Mouse (Mus musculus) neural tube, embryonic 14.5 days (tissue): ENCODE results near the gene Sephs1. TPM values are rescaled to one million over a fixed set of nuclear protein-coding genes. Genes with fewer than 3 reads are reported as not detected.
"Not testable (repeated sequence)": the region's sequence is repeated elsewhere in the genome, so short reads cannot be mapped to it uniquely, and the experiment has no call there.

Experiments
- ATAC-seq: fragments of 200-750 bp; cut with Nextera tagmentation; 2 replicates; pipeline ENCODE4 v1.8.0; 2017; ENCODE audit warnings: low read depth, mild to moderate bottlenecking, moderate TSS enrichment, moderate library complexity
- H3K27ac ChIP-seq: fragments of 300-500 bp; sonication (generic); 2 replicates; pipeline ENCODE4 v1.5.1; 2014; ENCODE audit warnings: low read depth, mild to moderate bottlenecking, control low read depth, low read length, moderate library complexity, mixed read lengths
- H3K27me3 ChIP-seq: fragments of 300-500 bp; sonication (generic); 2 replicates; pipeline ENCODE4 v1.6.1; 2014; ENCODE audit warnings: low read length; ENCODE audit not compliant: control insufficient read depth, insufficient read depth
- H3K36me3 ChIP-seq: fragments of 300-500 bp; sonication (generic); 2 replicates; pipeline ENCODE4 v1.6.1; 2014; ENCODE audit warnings: low read length, mixed read lengths; ENCODE audit not compliant: control insufficient read depth, insufficient read depth
- H3K4me1 ChIP-seq: fragments of 300-500 bp; sonication (generic); 2 replicates; pipeline ENCODE4 v1.6.1; 2014; ENCODE audit warnings: low read length; ENCODE audit not compliant: control insufficient read depth, insufficient read depth
- H3K4me2 ChIP-seq: fragments of 300-500 bp; sonication (generic); 2 replicates; pipeline ENCODE4 v1.6.1; 2014; ENCODE audit warnings: mild to moderate bottlenecking, low read depth, low read length, control low read depth
- H3K4me3 ChIP-seq: fragments of 300-500 bp; sonication (generic); 2 replicates; pipeline ENCODE4 v1.5.1; 2014; ENCODE audit warnings: low read depth, low read length, control low read depth, mixed read lengths
- H3K9ac ChIP-seq: fragments of 300-500 bp; sonication (generic); replicated peaks from 2 replicates; pipeline ENCODE4 v1.6.1; 2014; ENCODE audit warnings: low read depth, mild to moderate bottlenecking, control low read depth, low read length, mixed read lengths
- H3K9me3 ChIP-seq: fragments of 300-500 bp; sonication (generic); 2 replicates; pipeline ENCODE4 v1.6.1; 2016; ENCODE audit warnings: low read length; ENCODE audit not compliant: control insufficient read depth
- WGBS: fragments of 180-500 bp; shearing (Covaris S2); extraction: QIAGEN DNeasy Blood & Tissue Kit; methylation state at CpG from one replicate; pipeline ENCODE4 v1.1.7; 2014; 5-methylcytosine and 5-hydroxymethylcytosine counted together
- polyA plus RNA-seq: library from polyadenylated mRNA; unstranded; fragments of >200 nt; fragmentation: Nextera tagmentation; extraction: Ambion mirVana; gene quantifications from 2 replicates; pipeline ENCODE4 v1.2.1, GENCODE M21; 2014

Sephs1 gene
- polyA plus RNA-seq, 1 experiment from 2014 or later: 55.0 TPM

- 92% methylated on average over 7 of the region's 7 CpGs for WGBS
- Histone ChIP-seq H3K4me1 (no peaks in the 10 kb centered on the region), H3K4me2 (no peak overlapping the region), H3K9me3 (no peaks in the 10 kb centered on the region), H3K4me3 (no peak overlapping the region), H3K36me3 (peaks cover 5% of the 10 kb centered on the region; the same call in 1 of the 2 replicates), H3K27ac (no peak overlapping the region), H3K9ac (no peak overlapping the region), H3K27me3 (no peaks in the 10 kb centered on the region)
- ATAC-seq: no peak
Measured at GRCm38 (mm10) chr2:4937931-4938330, 56.6 kb downstream of the Sephs1 start.

- peaks cover 5% of the 10 kb centered on the region; the same call in 1 of the 2 replicates for H3K36me3 ChIP-seq
- H3K27me3 ChIP-seq: no peaks in the 10 kb centered on the region
- no peak overlapping the region for H3K4me2 ChIP-seq
- no peak for ATAC-seq
- H3K9me3 ChIP-seq: no peaks in the 10 kb centered on the region
- WGBS: 89% methylated on average over 11 of the region's 11 CpGs
- H3K9ac ChIP-seq: no peak overlapping the region
- H3K4me3 ChIP-seq: no peak overlapping the region
- no peak overlapping the region for H3K27ac ChIP-seq
- H3K4me1 ChIP-seq: no peaks in the 10 kb centered on the region
Measured at GRCm38 (mm10) chr2:4940861-4941260, 59.5 kb downstream of the Sephs1 start.

GRCm38 (mm10) chr2:4949691-4950090, 68.3 kb downstream of the Sephs1 start:
- not testable (repeated sequence) for H3K4me3 ChIP-seq, ATAC-seq, H3K27ac ChIP-seq, H3K9ac ChIP-seq, H3K4me2 ChIP-seq, H3K27me3 ChIP-seq, H3K9me3 ChIP-seq, H3K36me3 ChIP-seq, H3K4me1 ChIP-seq
- 94% methylated on average over 8 of the region's 8 CpGs for WGBS

DNA sequence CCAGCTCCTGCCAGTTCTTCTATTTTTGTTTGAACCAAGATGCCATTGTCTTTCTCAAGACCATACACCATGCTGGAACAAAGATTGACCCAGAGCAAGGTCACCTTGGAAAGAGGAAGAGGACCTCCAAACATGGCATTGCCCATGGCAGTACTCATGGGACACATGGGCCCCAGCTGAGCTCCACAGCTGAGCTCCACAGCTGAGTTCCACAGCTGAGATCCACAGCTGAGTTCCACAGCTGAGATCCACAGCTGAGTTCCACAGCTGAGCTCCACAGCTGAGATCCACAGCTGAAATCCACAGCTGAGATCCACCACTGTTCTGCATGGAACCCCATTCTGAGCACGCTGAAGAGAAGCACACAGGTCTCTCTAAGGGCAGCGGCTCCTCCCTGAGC, 69.6 kb downstream of the Sephs1 start:
- Histone ChIP-seq H3K9me3 (no peaks in the 10 kb centered on the region), H3K36me3 (no peaks in the 10 kb centered on the region), H3K9ac (no peak overlapping the region), H3K27me3 (no peaks in the 10 kb centered on the region), H3K4me1 (no peaks in the 10 kb centered on the region), H3K4me2 (no peak overlapping the region), H3K4me3 (no peak overlapping the region), H3K27ac (no peak overlapping the region)
- no peak for ATAC-seq
- whole genome bisulfite sequencing: 92% methylated on average over 2 of the region's 2 CpGs

DNA sequence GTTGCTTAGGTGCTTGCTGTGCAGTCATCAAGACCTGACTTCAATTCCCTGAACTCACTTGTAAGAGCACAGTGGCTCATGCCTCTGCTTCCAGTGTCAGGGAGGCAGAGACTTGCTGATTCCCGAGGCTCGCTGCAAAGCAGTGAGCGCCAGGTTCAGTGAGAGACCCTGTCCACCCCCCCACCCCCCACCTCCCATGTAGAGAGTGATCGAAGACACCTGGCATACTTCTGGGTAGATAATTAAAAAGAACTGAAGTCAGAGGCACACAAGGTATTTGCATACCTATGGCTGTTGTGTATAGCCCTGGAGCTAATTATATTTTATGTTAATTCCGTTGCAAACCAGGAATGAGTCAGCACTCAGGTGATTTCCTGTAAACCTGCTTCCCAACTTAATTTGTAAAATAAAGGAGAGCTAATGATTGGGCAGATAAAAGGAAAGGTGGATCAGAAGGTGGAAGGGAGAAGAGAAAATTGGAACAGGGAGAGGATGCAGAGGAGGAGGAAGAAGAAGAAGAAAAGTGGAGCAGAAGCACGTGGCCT, 72.9 kb downstream of the Sephs1 start:
- Histone ChIP-seq H3K4me2 (no peak overlapping the region), H3K9me3 (no peaks in the 10 kb centered on the region), H3K27ac (no peak overlapping the region), H3K27me3 (no peaks in the 10 kb centered on the region), H3K4me1 (no peaks in the 10 kb centered on the region), H3K4me3 (no peak overlapping the region), H3K36me3 (no peaks in the 10 kb centered on the region), H3K9ac (no peak overlapping the region)
- ATAC-seq: no peak
- 83% methylated on average over 6 of the region's 6 CpGs for WGBS

- H3K27me3 ChIP-seq: no peaks in the 10 kb centered on the region
- no peak overlapping the region for H3K4me2 ChIP-seq
- no peaks in the 10 kb centered on the region for H3K4me1 ChIP-seq
- H3K36me3 ChIP-seq: no peaks in the 10 kb centered on the region
- WGBS: 91% methylated on average over 12 of the region's 12 CpGs
- H3K4me3 ChIP-seq: no peak overlapping the region
- no peak overlapping the region for H3K9ac ChIP-seq
- H3K27ac ChIP-seq: no peak overlapping the region
- no peaks in the 10 kb centered on the region for H3K9me3 ChIP-seq
- ATAC-seq: no peak
Measured at GRCm38 (mm10) chr2:4958039-4958438, 76.7 kb downstream of the Sephs1 start.

Other genes with a start within 250 kb of the Sephs1 start
- 46.3 and 49.9 TPM in 2 replicates for gene Prpf18, start 229.5 kb upstream of the Sephs1 start, polyA plus RNA-seq
- gene Bend7, start 163.7 kb upstream of the Sephs1 start, polyA plus RNA-seq: 8.7 and 9.0 TPM in 2 replicates
- 75.7 and 90.7 TPM in 2 replicates for gene Phyh, start 37.5 kb downstream of the Sephs1 start, polyA plus RNA-seq
- not detected in 2 replicates for gene Ucma, start 94.6 kb downstream of the Sephs1 start, polyA plus RNA-seq
- 1.8 and 3.5 TPM in 2 replicates for gene Mcm10, start 131.2 kb downstream of the Sephs1 start, polyA plus RNA-seq
- 14.6 and 16.6 TPM in 2 replicates for gene Optn, start 182.5 kb downstream of the Sephs1 start, polyA plus RNA-seq